Comparison of ENCODE assay signal across 17 mouse cellular contexts in genomic region chr5:47274256-47274638, GRCm38 (mm10).
DNase-seq lines count a peak whose midpoint lies in the region; ATAC-seq and TF ChIP-seq lines count a peak whose summit lies in the region.
"Had no signal": no experiment of that assay in that cellular context is flagged by ENCODE, and none has a peak within 500 bp of the region (broad histone marks: within the 10 kb centered on the region; RNA-seq: fewer than 3 reads in every experiment).

No protein-coding gene starts in this region.

- 69% methylated on average over 1 of the region's 1 CpGs for WGBS in heart, postnatal 0 days
- 33% methylated on average over 1 of the region's 1 CpGs for WGBS in lung, embryonic 16.5 days
- 42% methylated on average over 1 of the region's 1 CpGs for WGBS in stomach, embryonic 15.5 days

- 0 out of 2 replicates have a peak overlapping the region, but pooled peaks have one; percentile 2 for H3K9ac ChIP-seq in heart, postnatal 0 days (replicated peaks; ENCODE audit: low read depth, low read length)
- peak overlapping the region; percentile 18; the same call in 1 of the 2 replicates for H3K9ac ChIP-seq in lung, embryonic 16.5 days (ENCODE audit: low read length)
- H3K9ac ChIP-seq in stomach, embryonic 15.5 days, result no peak overlapping the region
- H3K9ac ChIP-seq: embryonic facial prominence, embryonic 13.5 days; hindbrain, embryonic 12.5 days; liver, postnatal 0 days had no signal

- no peaks in the 10 kb centered on the region for H3K36me3 ChIP-seq in heart, postnatal 0 days (replicated peaks; ENCODE audit: control insufficient read depth, insufficient read depth, low read length)
- H3K36me3 ChIP-seq in lung, embryonic 16.5 days (ENCODE audit: control insufficient read depth, insufficient read depth, low read length), result no peaks in the 10 kb centered on the region
- no peaks in the 10 kb centered on the region for H3K36me3 ChIP-seq in stomach, embryonic 15.5 days
- H3K36me3 ChIP-seq: embryonic facial prominence, embryonic 13.5 days; hindbrain, embryonic 12.5 days had no signal

- H3K27me3 ChIP-seq in heart, postnatal 0 days (ENCODE audit: control insufficient read depth, insufficient read depth, low read length), result no peaks in the 10 kb centered on the region
- H3K27me3 ChIP-seq in lung, embryonic 16.5 days (ENCODE audit: control insufficient read depth, insufficient read depth, low read depth, low read length), result no peaks in the 10 kb centered on the region
- H3K27me3 ChIP-seq in stomach, embryonic 15.5 days (replicated peaks), result no peaks in the 10 kb centered on the region
- H3K27me3 ChIP-seq: embryonic facial prominence, embryonic 13.5 days; hindbrain, embryonic 12.5 days had no signal

- no peak overlapping the region for H3K4me3 ChIP-seq in heart, postnatal 0 days (ENCODE audit: low read depth, low read length)
- H3K4me3 ChIP-seq in lung, embryonic 16.5 days (ENCODE audit: low read length), result no peak overlapping the region
- H3K4me3 ChIP-seq in stomach, embryonic 15.5 days (replicated peaks), result no peak overlapping the region
- H3K4me3 ChIP-seq: embryonic facial prominence, embryonic 13.5 days; hindbrain, embryonic 12.5 days had no signal

- H3K4me1 ChIP-seq in heart, postnatal 0 days (ENCODE audit: control insufficient read depth, insufficient read depth), result peaks cover 9% of the 10 kb centered on the region
- peaks cover 17% of the 10 kb centered on the region for H3K4me1 ChIP-seq in lung, embryonic 16.5 days (replicated peaks; ENCODE audit: control insufficient read depth, insufficient read depth, low read length)
- H3K4me1 ChIP-seq in stomach, embryonic 15.5 days, result 0 out of 2 replicates have a peak, but pooled peaks cover 4% of the 10 kb centered on the region
- H3K4me1 ChIP-seq: embryonic facial prominence, embryonic 13.5 days; hindbrain, embryonic 12.5 days had no signal

- TF ChIP-seq EP300 in heart, postnatal 0 days (IDR thresholded peaks at IDR 0.05; ENCODE audit: low read depth), result no peak

- peak overlapping the region; percentile 50 for H3K27ac ChIP-seq in heart, postnatal 0 days (ENCODE audit: low read depth)
- H3K27ac ChIP-seq in lung, embryonic 16.5 days (ENCODE audit: low read length), result peak overlapping the region; percentile 62
- 0 out of 2 replicates have a peak overlapping the region, but pooled peaks have one; percentile 16 for H3K27ac ChIP-seq in stomach, embryonic 15.5 days
- H3K27ac ChIP-seq: embryonic facial prominence, embryonic 13.5 days; hindbrain, embryonic 12.5 days had no signal

- peak; percentile 15 for DNase-seq in embryo, embryonic 9.5 days (ENCODE audit: extremely low spot score)
- DNase-seq in embryo, embryonic 10 days (ENCODE audit: low spot score), result no peak
- no peak for DNase-seq in heart, postnatal 0 days (ENCODE audit: low spot score)
- DNase-seq in heart, adult 18-20 months, result no peak
- no peak for DNase-seq in lung, postnatal 10 days
- DNase-seq in urinary bladder, adult 18-20 months (ENCODE audit: low spot score in 2 of 2), result no peak
- DNase-seq: cerebellum, postnatal 10 days; gastrocnemius, postnatal 14 days; kidney, adult 9 months; liver, postnatal 0 days; right cerebral cortex, postnatal 4 days; thymus, adult 2 months had no signal

- H3K9me3 ChIP-seq in heart, postnatal 0 days (replicated peaks; ENCODE audit: control insufficient read depth, low read length), result no peaks in the 10 kb centered on the region
- no peaks in the 10 kb centered on the region for H3K9me3 ChIP-seq in lung, embryonic 16.5 days (ENCODE audit: control insufficient read depth, low read length)
- H3K9me3 ChIP-seq in stomach, embryonic 15.5 days, result no peaks in the 10 kb centered on the region
- H3K9me3 ChIP-seq: embryonic facial prominence, embryonic 13.5 days; hindbrain, embryonic 12.5 days had no signal

- no peak for ATAC-seq in heart, postnatal 0 days (ENCODE audit: insufficient read depth, low read depth)
- ATAC-seq in lung, embryonic 16.5 days (ENCODE audit: low read depth), result peak; percentile 52; the same call in 1 of the 2 replicates
- ATAC-seq in stomach, embryonic 15.5 days (ENCODE audit: insufficient read depth, low FRiP score, low read depth), result no peak
- ATAC-seq: liver, postnatal 0 days; Patski had no signal

- no peak; the same call in 1 of the 2 replicates for TF ChIP-seq CTCF in heart, postnatal 0 days (IDR thresholded peaks at IDR 0.05; ENCODE audit: low read depth)

- H3K4me2 ChIP-seq in heart, postnatal 0 days (ENCODE audit: low read depth, low read length), result no peak overlapping the region
- H3K4me2 ChIP-seq in lung, embryonic 16.5 days (ENCODE audit: low read depth, low read length), result no peak overlapping the region
- H3K4me2 ChIP-seq in stomach, embryonic 15.5 days, result no peak overlapping the region
- H3K4me2 ChIP-seq: embryonic facial prominence, embryonic 13.5 days; hindbrain, embryonic 12.5 days had no signal
